Mouse (Mus musculus) MEL (cell line): ENCODE results near the gene Zfp110.

Experiments
- CTCF ChIP-seq, 3 experiments: IDR thresholded peaks in 2 of 3; conservative IDR thresholded peaks in 1 of 3; 2 replicates each; pipeline ENCODE4 v1.5.1; 2011 to 2012; ENCODE audit warnings: low read length in 3 of 3, low read depth in 2 of 3, mild to moderate bottlenecking in 2 of 3, improper control_type of control experiment in 1 of 3, inconsistent platforms in 1 of 3, mixed read lengths in 1 of 3, moderate library complexity in 1 of 3; ENCODE audit not compliant: control insufficient read depth in 1 of 3, insufficient read depth in 1 of 3, poor library complexity in 1 of 3, severe bottlenecking in 1 of 3
- SMC3 ChIP-seq: IDR thresholded peaks from 2 replicates; pipeline ENCODE4 v1.6.1; 2011; ENCODE audit warnings: low read depth, low read length, improper control_type of control experiment
- TBP ChIP-seq: IDR thresholded peaks from 2 replicates; pipeline ENCODE4 v1.8.0; 2011; ENCODE audit warnings: low read depth, low read length, improper control_type of control experiment

- TF ChIP-seq SMC3 (no peak), CTCF (IDR thresholded peaks at IDR 0.05 in 2 of 3, conservative IDR thresholded peaks at IDR 0.05 in 1 of 3; ENCODE audit: control insufficient read depth in 1 of 3, insufficient read depth in 1 of 3, low read depth in 2 of 3, low read length in 3 of 3, poor library complexity in 1 of 3, severe bottlenecking in 1 of 3) (0 out of 6 replicates have a peak, but pooled peaks of 1 of the 3 experiments have one; percentile 0), TBP (no peak)
Observed at GRCm38 (mm10) chr7:12815566-12815965, 19.0 kb upstream of the Zfp110 start.
